Mouse (Mus musculus) left cerebral cortex, postnatal 25 days (tissue): ENCODE measurements around the gene Cacna1b. TPM values are rescaled to one million over a fixed set of nuclear protein-coding genes. Genes with fewer than 3 reads are reported as not detected.

Experiments used
- DNase-seq, 2 experiments: peaks; one replicate each; pipeline ENCODE4 v3.0.0; 2022; ENCODE audit warnings: low spot score in 2 of 2, mixed read lengths in 1 of 2
- intact Hi-C: fragments of 180-260 bp; cut with DNase I; formaldehyde crosslinking; loops from one replicate; pipeline ENCODE4 v1.15.1; 2025
- total RNA-seq, 2 experiments: library from RNA; stranded (reverse); gene quantifications; 2 replicates each; pipeline ENCODE4 v1.2.3; 2021

The Cacna1b gene
- total RNA-seq, 2 experiments from 2014 or later, result 87.9 to 95.9 TPM

DNA sequence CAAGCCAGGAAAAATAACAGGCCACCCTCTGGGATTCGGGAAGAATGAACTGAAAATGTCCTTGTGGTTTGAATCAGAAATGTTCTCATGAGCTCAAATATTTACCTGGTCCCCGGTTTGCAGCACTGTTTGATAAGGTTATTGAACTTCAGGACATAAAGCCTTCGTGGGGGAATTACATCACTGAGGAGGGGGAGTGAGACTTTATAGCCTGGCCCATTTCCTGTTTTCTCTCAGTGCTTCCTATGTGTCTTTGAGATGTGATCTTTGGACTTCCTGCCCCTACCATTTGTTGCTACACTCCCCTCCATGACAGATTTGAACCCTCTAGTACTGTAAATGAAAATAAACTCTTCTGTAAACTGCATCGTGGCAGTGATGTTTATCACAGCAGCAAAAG, 29.8 kb downstream of the Cacna1b start:
- intact Hi-C loops, result no loop called here
- no peak for DNase-seq

DNA sequence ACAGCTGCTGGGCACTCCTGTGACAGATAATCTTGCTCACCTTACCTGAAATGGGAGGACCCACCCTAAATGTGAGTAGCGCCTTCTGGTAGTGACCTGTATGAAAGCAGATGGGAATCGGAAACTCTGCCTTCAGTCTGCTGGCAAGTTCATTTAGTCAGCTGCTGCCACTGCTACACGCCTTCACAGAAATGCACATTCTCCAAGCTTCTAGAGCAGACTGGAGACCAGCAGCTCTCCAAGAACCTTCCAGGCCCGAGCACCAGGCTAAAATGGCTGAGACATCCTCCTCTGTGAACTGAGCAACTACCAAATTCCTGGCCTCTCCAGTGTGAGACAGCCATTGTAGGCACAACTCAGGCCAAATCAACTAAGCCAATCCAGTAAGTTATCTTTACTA, 37.1 kb downstream of the Cacna1b start:
- intact Hi-C loops, result no loop called here
- DNase-seq, result peak in 1 of 2 experiments; percentile 58

DNA sequence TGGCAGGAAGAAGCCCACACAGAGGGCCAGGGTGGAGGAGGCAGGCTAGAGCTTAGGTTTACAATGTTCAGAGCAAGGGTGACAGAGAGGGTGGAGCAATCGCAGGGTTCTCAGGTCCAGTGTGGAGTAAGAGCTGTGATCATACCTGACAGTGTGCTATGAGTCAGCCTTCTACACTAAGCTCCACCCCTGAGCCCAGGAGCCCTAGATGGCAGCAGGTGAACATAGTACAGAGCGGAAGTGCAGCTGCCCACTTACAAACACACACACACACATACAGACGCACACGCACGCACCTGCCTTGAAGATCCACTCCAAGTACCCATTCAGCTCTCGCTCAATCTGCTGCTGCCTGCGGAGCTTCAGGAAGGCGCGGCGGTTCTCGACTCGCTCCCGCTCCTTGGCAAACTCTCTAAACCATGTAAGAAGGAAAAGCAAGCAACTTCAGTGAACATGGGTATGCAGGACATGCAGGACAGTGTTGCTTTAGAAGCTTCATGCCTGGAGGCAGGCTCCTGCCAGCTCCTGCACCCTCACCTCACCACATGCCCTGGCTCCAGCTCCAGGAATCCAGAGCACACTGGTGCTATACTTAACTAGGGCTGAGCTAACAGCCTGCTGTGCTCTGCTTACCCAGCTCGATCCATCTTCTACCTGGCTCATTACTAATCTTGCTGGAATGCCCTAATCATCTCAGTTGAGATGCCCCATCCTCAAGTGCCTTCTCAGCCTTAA, 43.1 kb downstream of the Cacna1b start:
- no peak for DNase-seq
- intact Hi-C loops, result no loop called here

DNA sequence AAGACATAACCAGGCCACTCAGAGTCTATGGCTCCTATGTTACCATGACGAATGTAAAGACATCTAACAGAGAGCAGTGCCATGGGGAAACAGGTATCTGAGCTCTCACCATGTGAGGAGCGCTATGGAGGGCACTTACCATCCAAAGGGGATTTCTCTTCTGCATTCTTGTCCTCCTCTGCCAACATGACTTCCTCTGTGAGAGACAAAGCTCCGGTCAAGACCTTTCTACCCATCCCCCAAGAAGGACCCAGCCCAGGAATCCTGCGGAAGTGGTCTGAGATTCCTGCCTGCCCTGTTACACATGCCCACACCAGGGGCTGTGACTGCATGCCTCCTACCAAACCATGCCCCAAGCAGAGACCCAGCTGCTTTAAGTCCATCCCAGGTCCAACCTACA, 44.0 kb downstream of the Cacna1b start:
- intact Hi-C loops, result no loop called here
- DNase-seq, result no peak

DNA sequence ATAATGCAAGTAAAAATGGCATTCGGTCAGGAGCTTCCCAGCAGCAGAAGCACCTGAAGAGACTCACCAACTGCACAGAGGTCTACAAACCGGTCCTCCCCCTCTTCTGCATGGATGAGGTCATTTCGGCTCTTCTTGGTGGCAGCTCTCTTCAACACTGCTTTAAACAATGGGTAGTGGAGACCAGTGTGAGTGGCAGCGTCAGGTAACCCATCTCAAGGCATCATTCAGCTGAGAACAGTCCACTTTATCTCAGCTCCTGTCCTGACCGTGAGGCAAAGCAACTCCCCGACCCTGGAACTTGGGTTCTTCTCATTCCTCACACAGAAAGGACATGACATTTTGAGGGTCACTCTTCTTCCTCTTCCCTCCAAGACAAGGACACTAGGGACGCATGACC, 45.0 kb downstream of the Cacna1b start:
- intact Hi-C loops, result no loop called here
- DNase-seq, result no peak

DNA sequence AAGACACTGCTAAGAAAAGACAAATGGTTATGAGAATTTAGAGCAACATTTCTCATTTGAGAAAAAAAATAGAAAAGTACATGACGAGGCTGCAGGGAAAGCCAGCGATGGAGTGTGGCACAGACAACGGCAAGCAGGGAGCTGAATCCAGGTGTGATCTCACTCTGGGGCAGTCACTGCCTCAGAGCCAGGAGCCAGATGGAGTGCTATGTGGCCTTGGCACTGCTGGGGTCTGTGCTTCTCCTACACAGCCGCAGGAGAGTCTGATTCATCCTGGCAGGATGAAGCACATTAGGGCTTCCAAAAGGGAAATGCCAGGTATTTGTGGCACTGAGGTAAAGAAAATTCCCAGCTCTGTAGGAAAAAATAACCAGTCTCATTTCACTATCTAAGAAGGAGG, 45.5 kb downstream of the Cacna1b start:
- DNase-seq, result peak; percentile 65 to 90
- intact Hi-C loops, result no loop called here

DNA sequence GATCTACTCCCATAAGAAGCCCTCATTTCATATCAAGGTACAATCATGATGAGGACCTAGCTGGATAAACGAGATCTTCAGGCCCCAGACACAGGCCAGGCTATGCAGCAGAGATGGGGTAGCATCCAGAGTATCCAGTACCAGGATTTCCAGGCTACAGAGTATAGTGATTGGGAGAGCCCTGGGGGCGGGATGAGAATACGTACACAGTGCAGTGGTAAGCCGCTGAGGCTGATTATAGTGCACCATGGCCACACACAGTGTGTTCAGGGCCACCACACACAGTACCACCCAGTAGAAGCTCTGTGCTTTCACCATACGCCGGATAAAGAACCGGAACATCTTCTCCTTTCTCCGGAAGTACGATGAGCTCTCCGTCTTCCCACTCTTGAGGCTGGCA, 57.0 kb downstream of the Cacna1b start:
- intact Hi-C loops, result no loop called here

DNA sequence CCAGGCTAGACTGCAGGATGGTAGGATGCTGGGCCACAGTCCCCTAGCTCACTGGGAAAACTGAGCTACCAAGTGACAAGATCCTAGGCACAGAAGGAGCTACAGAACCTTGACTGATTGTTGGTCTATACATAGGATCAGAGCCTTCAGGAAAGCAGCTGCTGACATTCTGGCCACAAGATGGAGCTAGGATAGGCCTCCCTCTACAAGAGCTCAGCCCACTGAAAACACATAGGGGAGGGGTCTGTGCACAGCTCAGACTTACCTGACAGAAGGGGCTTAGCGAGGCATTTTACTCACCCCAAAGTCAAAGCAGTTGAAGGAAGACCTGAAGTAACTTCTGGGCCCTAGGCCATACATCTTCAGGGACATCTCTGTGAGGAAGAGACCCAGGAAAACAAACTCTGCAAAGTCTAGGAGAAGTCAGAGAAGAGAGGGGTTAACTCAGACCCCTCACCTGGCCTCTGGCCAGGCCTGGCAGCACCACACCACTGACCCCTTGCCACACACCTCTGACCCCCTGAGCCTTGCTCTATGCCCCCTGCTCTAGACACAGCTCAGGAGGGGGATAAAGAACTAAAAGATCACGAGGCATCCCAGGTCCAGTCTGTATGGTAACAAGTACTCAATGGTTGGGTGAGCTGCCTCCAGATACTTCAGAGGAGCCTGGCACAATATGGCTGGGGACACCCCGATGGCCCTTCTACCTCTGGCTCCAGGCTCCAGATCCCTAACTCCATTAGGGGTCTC, 60.6 kb downstream of the Cacna1b start:
- intact Hi-C loops, result no loop called here

More for the DNA sequence above, 57.0 kb downstream of the Cacna1b start:
- DNase-seq, result no peak

DNA sequence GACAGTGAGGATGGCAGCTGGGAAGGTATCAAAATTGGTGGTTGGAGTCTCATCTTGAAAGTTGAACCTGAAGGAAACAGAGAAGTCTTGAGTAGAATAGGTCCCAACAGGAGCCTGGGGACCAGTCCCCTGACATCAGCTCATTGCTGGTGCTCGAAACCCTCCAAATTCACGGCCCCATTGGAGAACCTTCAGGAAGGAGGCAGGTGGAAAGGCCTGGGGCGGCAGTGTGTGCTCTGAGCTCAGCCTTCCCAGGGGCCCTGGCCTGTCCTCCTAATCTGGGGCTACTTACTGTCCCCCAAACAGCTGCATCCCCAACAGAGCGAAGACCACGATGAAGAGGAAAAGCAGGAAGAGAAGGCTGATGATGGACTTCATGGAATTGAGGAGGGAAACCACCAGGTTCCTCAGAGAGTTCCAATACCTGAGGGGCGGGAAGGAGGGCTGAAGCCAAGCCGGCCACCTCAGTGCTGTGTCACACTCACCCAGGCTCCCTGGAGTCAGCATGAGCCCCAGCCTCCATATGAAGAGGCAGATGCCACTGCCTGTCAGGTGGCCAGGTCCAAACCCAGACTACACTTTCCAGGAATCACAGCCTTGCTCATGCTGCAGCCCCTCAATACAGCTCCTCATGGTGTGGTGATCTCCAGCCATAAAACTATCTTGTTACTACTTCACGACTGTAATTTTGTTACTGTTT, 65.5 kb downstream of the Cacna1b start:
- no peak for DNase-seq
- intact Hi-C loops, result no loop called here

More for the DNA sequence above, 60.6 kb downstream of the Cacna1b start:
- no peak for DNase-seq

DNA sequence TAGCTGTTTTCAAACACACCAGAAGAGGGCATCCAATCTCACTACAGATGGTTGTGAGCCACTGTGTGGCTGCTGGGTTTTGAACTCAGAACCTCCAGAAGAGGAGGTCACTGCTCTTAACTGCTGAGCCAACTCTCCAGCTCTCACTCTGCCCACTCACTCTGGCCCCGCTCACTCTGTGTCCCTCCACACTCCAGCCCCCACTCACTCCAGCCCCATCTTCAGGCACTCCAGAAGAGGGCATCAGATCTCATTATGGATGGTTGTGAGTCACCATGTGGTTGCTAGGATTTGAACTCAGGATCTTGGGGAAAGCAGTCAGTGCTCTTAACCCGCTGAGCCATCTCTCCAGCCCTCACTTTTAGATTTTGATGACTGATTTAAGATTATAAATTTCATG, 70.6 kb downstream of the Cacna1b start:
- intact Hi-C loops, result no loop called here
- no peak for DNase-seq

DNA sequence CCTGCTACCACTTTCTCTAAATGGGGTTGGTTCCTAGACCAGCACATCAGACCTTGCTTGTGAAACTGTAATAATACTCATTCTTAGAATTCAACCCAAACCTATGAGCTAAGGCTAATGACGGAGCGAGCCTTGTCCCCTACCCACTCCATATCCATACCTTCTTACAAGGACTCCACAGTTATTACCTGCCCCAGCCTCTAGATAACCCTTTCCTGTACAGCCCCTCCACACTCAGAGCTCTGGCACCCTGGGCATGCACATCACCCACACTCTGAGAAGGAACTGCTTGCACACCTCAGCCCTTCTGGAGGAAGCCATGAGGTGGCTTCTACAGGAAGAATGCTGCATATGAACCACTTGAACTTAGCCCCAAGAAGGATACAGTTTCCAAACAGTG, 72.6 kb downstream of the Cacna1b start:
- intact Hi-C loops, result no loop called here
- no peak for DNase-seq

DNA sequence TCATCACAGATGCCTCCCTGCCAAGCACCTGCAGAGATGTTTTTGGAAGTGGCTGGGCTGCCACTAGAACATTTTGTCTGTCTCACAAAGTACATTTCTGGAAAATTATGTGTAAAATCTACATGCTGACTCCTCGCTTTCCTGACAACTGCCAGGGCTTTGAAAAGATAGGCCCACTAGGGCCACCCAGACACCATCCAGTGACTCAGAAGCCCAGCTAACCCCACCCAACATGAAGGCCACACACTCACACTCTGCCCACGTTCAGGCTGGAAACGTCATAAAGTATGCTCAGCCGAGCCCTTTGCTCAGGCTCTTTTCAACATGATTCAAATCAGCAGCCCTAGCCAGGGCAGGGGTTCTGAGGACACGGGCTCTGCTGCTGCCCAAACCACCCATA, 77.6 kb downstream of the Cacna1b start:
- DNase-seq, result peak in 1 of 2 experiments; percentile 74
- intact Hi-C loops, result no loop called here

DNA sequence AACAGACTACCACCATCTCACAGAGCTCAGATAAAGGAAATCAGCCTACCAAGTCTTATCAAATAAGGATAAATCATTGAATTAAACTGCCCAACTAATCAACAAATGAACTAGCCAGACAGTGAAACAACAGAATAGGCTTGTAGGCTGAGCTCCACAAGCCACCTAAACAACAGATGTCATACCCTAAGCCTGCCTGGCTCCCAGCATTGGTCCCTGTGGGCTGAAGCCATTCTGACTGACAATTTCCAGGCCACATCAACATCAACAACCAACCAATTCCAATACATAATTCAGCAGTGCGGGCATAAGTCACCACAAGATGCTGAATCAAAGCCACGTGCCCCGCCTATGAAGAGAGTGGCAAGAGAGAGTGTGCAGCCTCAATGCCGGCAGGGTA, 78.2 kb downstream of the Cacna1b start:
- DNase-seq, result no peak
- intact Hi-C loops, result no loop called here

DNA sequence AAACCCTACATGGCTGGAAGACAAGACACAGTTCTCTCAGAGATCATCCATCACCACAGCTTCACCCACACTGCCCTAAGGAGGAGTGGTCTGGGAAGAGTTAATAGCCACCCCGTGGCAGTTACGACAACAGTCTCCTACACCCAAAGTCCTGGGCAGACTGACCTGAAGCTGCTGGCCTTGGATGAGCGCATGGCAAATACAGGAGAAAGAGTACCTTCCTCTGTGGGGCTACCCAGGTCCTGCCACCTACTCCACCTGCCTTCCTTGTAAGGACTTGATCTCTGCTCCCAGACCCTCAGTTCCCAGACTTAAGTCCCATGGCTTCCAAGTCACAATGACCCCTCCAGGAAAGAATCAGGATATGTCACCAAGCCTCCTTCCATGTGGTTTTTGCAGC, 79.7 kb downstream of the Cacna1b start:
- no peak for DNase-seq
- intact Hi-C loops, result no loop called here

DNA sequence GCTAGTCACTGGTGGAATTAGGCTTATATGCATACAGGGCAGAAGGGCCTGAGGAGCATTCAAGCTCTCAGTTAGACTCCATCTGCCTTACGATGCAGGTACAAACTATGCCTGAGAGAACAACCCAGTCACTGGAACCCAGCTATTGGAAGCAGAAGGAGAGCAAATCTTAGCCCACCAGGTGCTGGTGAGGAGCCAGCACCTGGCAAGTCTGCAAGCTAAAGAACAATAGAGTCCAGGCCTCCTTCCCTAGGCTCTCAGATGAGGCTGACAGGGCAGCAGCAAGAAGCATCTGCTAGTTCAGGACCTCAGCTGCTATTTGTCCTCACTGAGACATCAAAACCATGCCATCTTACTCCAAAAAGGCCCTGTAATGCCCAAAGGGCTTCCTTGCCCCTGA, 82.2 kb downstream of the Cacna1b start:
- DNase-seq, result no peak

DNA sequence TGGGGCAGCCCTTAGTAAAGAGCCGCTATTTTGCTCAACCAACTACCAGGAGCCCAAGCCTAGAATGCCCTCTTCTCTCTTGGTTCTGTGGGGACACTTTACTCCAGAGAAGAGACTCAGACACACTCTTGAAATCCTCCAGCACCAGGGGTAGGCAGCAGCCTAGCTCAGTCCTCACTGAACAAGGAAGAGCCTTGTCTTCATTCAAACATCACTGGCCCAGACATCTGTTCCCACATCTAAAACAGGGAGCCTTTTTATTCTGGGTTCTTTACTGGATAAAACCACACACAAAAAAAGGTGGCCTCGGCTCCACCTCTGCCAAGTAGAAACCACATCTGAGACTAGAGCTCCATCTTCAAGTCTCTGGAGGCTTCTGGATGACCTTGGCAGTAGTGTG, 82.8 kb downstream of the Cacna1b start:
- peak in 1 of 2 experiments; percentile 54 for DNase-seq
- intact Hi-C loops, result no loop called here

More for the DNA sequence above, 82.2 kb downstream of the Cacna1b start:
- intact Hi-C loops, result no loop called here

DNA sequence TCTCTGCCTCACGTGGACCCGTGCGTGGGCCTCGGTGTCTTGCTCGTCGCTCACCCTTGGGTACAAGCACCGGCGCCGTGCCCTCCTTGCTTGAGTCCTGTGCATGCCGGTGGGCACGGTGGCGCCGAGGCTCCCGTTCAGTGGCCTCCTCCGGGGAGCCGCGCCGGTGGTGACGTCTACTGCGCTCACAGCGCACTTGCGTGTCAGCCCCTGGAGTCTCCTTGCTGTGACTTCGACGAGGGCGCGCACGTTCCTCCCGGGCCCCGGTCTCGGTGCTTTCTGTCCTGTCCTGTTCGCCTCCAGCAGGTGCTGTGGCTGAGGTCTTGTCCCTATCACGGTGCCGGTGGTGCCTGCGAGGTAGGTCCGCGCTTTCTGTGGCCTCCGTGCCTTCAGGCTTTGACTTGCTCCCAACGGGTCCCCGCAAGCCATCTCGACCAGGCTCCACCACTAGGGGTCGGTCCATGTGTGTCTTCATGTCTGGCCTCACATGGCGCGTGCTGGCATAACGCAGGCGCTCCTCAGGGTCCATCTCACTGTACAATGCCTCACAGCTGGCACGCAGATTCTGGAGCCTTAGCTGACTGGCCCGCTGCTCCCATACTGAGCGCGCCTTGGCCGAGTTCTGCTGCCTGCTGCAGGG, 83.8 kb downstream of the Cacna1b start:
- intact Hi-C loops, result loop anchor here (5.0 kb wide), 1 partner anchor 78 kb away; no protein-coding TSS in a partner anchor
- peak; percentile 48 to 54 for DNase-seq

DNA sequence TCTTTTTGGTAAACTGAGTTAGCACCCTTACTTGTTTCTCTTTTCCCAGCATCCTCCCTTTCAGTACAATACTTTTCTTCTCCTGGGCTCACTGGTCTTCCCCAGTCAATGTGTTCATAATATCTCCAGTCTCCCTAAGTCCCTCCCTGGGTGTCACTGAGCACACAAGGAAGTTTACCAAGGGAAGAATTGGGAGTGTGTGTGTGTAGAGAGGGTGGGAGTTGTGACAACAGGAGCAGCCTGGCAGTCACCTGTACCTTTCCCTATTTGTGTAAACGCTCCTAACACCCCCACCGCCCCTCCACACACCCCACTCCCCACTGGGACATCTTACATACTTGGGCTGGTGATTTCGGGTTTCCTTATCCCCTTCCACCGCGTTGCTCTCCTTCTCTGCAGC, 84.4 kb downstream of the Cacna1b start:
- DNase-seq, result no peak
- intact Hi-C loops, result loop anchor here (5.0 kb wide), 1 partner anchor 79 kb away; no protein-coding TSS in a partner anchor

DNA sequence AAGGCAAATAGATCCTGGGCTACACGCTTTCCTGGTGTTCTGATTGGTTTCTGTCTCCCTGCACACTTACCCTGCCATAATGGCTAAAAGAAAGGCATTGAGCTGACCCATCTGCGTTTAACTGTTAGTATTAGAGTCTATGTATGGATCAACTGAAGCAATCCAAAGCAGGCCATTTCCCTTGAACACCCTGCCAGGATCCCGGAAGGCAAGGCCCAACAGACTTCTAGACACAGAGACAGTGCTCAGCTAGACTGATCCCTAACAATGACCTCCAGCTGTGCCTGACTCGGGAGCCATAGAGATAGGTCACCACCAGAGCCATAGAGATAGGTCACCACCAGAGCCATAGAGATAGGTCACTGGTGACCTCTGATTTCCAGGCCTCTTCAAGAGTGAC, 84.8 kb downstream of the Cacna1b start:
- intact Hi-C loops, result loop anchor here (5.0 kb wide), 1 partner anchor 79 kb away; no protein-coding TSS in a partner anchor
- no peak for DNase-seq

DNA sequence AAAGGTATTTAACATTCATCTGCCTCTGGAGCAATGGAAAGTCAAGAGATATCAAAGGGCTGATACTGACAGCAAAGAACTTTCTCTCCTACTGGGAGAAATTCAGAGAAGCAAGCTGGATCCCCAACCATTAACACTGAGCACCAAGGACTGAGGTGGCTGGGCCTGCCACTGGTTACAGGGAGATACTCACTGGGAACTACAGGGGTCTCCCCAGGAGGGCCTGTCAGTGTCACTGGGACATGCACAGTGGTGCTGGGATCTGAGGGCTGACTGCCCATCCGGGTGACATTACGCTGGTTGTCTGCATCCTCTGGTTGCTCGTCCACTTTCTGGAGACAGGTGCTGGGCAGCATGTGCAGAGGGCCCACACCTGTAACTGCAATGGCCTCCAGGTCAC, 85.3 kb downstream of the Cacna1b start:
- intact Hi-C loops, result loop anchor here (5.0 kb wide), 1 partner anchor 80 kb away; no protein-coding TSS in a partner anchor
- no peak for DNase-seq
